Mouse (Mus musculus): Measurements from ENCODE around the gene Alox12b. TPM values are rescaled to one million over a fixed set of nuclear protein-coding genes. Genes with fewer than 3 reads are reported as not detected.

Gene Alox12b
- total RNA-seq, 1 experiment, result 0.22 TPM

GRCm38 (mm10) chr11:69169313-69169712, 12.5 kb downstream of the Alox12b start:
- H3K9me3 ChIP-seq (ENCODE audit: control insufficient read depth, insufficient read depth, low read depth, low read length), result no peaks in the 10 kb centered on the region
- H3K9ac ChIP-seq (ENCODE audit: insufficient read depth, low read depth, low read length, poor library complexity, severe bottlenecking), result no peak overlapping the region
- in situ Hi-C loops (cut with MboI; ENCODE audit: low sequenced_read_pairs in 2 of 2, unreplicated experiment in 2 of 2), result no loop called here
- H3K36me3 ChIP-seq (ENCODE audit: control insufficient read depth, insufficient read depth, low read length, poor library complexity, severe bottlenecking), result no peaks in the 10 kb centered on the region
- no peak overlapping the region for H3K27ac ChIP-seq (ENCODE audit: insufficient read depth, low read depth, low read length, poor library complexity, severe bottlenecking)
- no peak overlapping the region for H3K4me3 ChIP-seq (ENCODE audit: insufficient read depth in 1 of 2, low read depth in 1 of 2, low read length in 2 of 2, poor library complexity in 1 of 2, severe bottlenecking in 1 of 2)
- no peak for TF ChIP-seq HCFC1 (IDR thresholded peaks at IDR 0.05; ENCODE audit: borderline replicate concordance, insufficient read depth, low read length)
- no peak for TF ChIP-seq CHD2 (IDR thresholded peaks at IDR 0.05; ENCODE audit: low read depth, low read length)
- no peak for TF ChIP-seq ZNF384 (IDR thresholded peaks at IDR 0.05; ENCODE audit: low read depth, low read length)
- no peak for TF ChIP-seq MAFK (IDR thresholded peaks at IDR 0.05; ENCODE audit: insufficient read depth, low read depth, low read length)
- no peak for TF ChIP-seq ZC3H11A (IDR thresholded peaks at IDR 0.05; ENCODE audit: borderline replicate concordance, low read depth, low read length)
- no peak for DNase-seq (ENCODE audit: low read depth, low spot score)
- H3K4me1 ChIP-seq (ENCODE audit: control insufficient read depth in 2 of 2, insufficient read depth in 2 of 2, low read length in 2 of 2, poor library complexity in 1 of 2), result peaks cover 0 to 3% of the 10 kb centered on the region in 2 experiments; a peak in 2 of 4 replicates

- Histone ChIP-seq H3K4me1 (ENCODE audit: control insufficient read depth in 2 of 2, insufficient read depth in 2 of 2, low read length in 2 of 2, poor library complexity in 1 of 2) (peaks cover 0 to 3% of the 10 kb centered on the region in 2 experiments; a peak in 2 of 4 replicates), H3K36me3 (ENCODE audit: control insufficient read depth, insufficient read depth, low read length, poor library complexity, severe bottlenecking) (no peaks in the 10 kb centered on the region), H3K27ac (ENCODE audit: insufficient read depth, low read depth, low read length, poor library complexity, severe bottlenecking) (no peak overlapping the region), H3K9ac (ENCODE audit: insufficient read depth, low read depth, low read length, poor library complexity, severe bottlenecking) (no peak overlapping the region), H3K9me3 (ENCODE audit: control insufficient read depth, insufficient read depth, low read depth, low read length) (no peaks in the 10 kb centered on the region), H3K4me3 (ENCODE audit: insufficient read depth in 1 of 2, low read depth in 1 of 2, low read length in 2 of 2, poor library complexity in 1 of 2, severe bottlenecking in 1 of 2) (no peak overlapping the region)
- in situ Hi-C loops (cut with MboI; ENCODE audit: low sequenced_read_pairs in 2 of 2, unreplicated experiment in 2 of 2), result no loop called here
- DNase-seq (ENCODE audit: low read depth, low spot score), result peak; percentile 36
- TF ChIP-seq HCFC1 (IDR thresholded peaks at IDR 0.05; ENCODE audit: borderline replicate concordance, insufficient read depth, low read length) (no peak), CHD2 (IDR thresholded peaks at IDR 0.05; ENCODE audit: low read depth, low read length) (no peak), MAFK (IDR thresholded peaks at IDR 0.05; ENCODE audit: insufficient read depth, low read depth, low read length) (no peak), ZNF384 (IDR thresholded peaks at IDR 0.05; ENCODE audit: low read depth, low read length) (no peak), ZC3H11A (IDR thresholded peaks at IDR 0.05; ENCODE audit: borderline replicate concordance, low read depth, low read length) (no peak)
These were observed 14.8 kb downstream of the Alox12b start for GRCm38 (mm10) chr11:69171626-69172025.

GRCm38 (mm10) chr11:69172606-69173005, 15.8 kb downstream of the Alox12b start:
- no peaks in the 10 kb centered on the region for H3K4me1 ChIP-seq (ENCODE audit: control insufficient read depth in 2 of 2, insufficient read depth in 2 of 2, low read length in 2 of 2, poor library complexity in 1 of 2)
- H3K9ac ChIP-seq (ENCODE audit: insufficient read depth, low read depth, low read length, poor library complexity, severe bottlenecking), result no peak overlapping the region
- no peak for TF ChIP-seq ZNF384 (IDR thresholded peaks at IDR 0.05; ENCODE audit: low read depth, low read length)
- no peak for TF ChIP-seq MAFK (IDR thresholded peaks at IDR 0.05; ENCODE audit: insufficient read depth, low read depth, low read length)
- no peak for TF ChIP-seq CHD2 (IDR thresholded peaks at IDR 0.05; ENCODE audit: low read depth, low read length)
- no peak for TF ChIP-seq ZC3H11A (IDR thresholded peaks at IDR 0.05; ENCODE audit: borderline replicate concordance, low read depth, low read length)
- TF ChIP-seq HCFC1 (IDR thresholded peaks at IDR 0.05; ENCODE audit: borderline replicate concordance, insufficient read depth, low read length), result no peak
- in situ Hi-C loops (cut with MboI; ENCODE audit: low sequenced_read_pairs in 2 of 2, unreplicated experiment in 2 of 2), result no loop called here
- DNase-seq (ENCODE audit: low read depth, low spot score), result no peak
- no peaks in the 10 kb centered on the region for H3K36me3 ChIP-seq (ENCODE audit: control insufficient read depth, insufficient read depth, low read length, poor library complexity, severe bottlenecking)
- no peak overlapping the region for H3K4me3 ChIP-seq (ENCODE audit: insufficient read depth in 1 of 2, low read depth in 1 of 2, low read length in 2 of 2, poor library complexity in 1 of 2, severe bottlenecking in 1 of 2)
- no peak overlapping the region; the same call in 1 of the 2 replicates for H3K27ac ChIP-seq (ENCODE audit: insufficient read depth, low read depth, low read length, poor library complexity, severe bottlenecking)
- H3K9me3 ChIP-seq (ENCODE audit: control insufficient read depth, insufficient read depth, low read depth, low read length), result no peaks in the 10 kb centered on the region

GRCm38 (mm10) chr11:69174722-69175121, 17.9 kb downstream of the Alox12b start:
- no peak overlapping the region for H3K4me3 ChIP-seq (ENCODE audit: insufficient read depth in 1 of 2, low read depth in 1 of 2, low read length in 2 of 2, poor library complexity in 1 of 2, severe bottlenecking in 1 of 2)
- H3K9me3 ChIP-seq (ENCODE audit: control insufficient read depth, insufficient read depth, low read depth, low read length), result no peaks in the 10 kb centered on the region
- H3K9ac ChIP-seq (ENCODE audit: insufficient read depth, low read depth, low read length, poor library complexity, severe bottlenecking), result no peak overlapping the region
- TF ChIP-seq HCFC1 (IDR thresholded peaks at IDR 0.05; ENCODE audit: borderline replicate concordance, insufficient read depth, low read length) (no peak), ZC3H11A (IDR thresholded peaks at IDR 0.05; ENCODE audit: borderline replicate concordance, low read depth, low read length) (no peak), ZNF384 (IDR thresholded peaks at IDR 0.05; ENCODE audit: low read depth, low read length) (no peak), CHD2 (IDR thresholded peaks at IDR 0.05; ENCODE audit: low read depth, low read length) (no peak)
- H3K4me1 ChIP-seq (ENCODE audit: control insufficient read depth in 2 of 2, insufficient read depth in 2 of 2, low read length in 2 of 2, poor library complexity in 1 of 2), result no peaks in the 10 kb centered on the region
- in situ Hi-C loops (cut with MboI; ENCODE audit: low sequenced_read_pairs in 2 of 2, unreplicated experiment in 2 of 2), result no loop called here
- no peaks in the 10 kb centered on the region for H3K36me3 ChIP-seq (ENCODE audit: control insufficient read depth, insufficient read depth, low read length, poor library complexity, severe bottlenecking)
- DNase-seq (ENCODE audit: low read depth, low spot score), result no peak
- no peak overlapping the region for H3K27ac ChIP-seq (ENCODE audit: insufficient read depth, low read depth, low read length, poor library complexity, severe bottlenecking)

GRCm38 (mm10) chr11:69178525-69178924, 21.7 kb downstream of the Alox12b start:
- DNase-seq (ENCODE audit: low read depth, low spot score), result no peak
- H3K4me3 ChIP-seq (ENCODE audit: insufficient read depth in 1 of 2, low read depth in 1 of 2, low read length in 2 of 2, poor library complexity in 1 of 2, severe bottlenecking in 1 of 2), result no peak overlapping the region
- H3K9me3 ChIP-seq (ENCODE audit: control insufficient read depth, insufficient read depth, low read depth, low read length), result no peaks in the 10 kb centered on the region
- in situ Hi-C loops (cut with MboI; ENCODE audit: low sequenced_read_pairs in 2 of 2, unreplicated experiment in 2 of 2), result no loop called here
- TF ChIP-seq HCFC1 (IDR thresholded peaks at IDR 0.05; ENCODE audit: borderline replicate concordance, insufficient read depth, low read length) (no peak), ZNF384 (IDR thresholded peaks at IDR 0.05; ENCODE audit: low read depth, low read length) (no peak), ZC3H11A (IDR thresholded peaks at IDR 0.05; ENCODE audit: borderline replicate concordance, low read depth, low read length) (no peak), MAFK (IDR thresholded peaks at IDR 0.05; ENCODE audit: insufficient read depth, low read depth, low read length) (no peak), CHD2 (IDR thresholded peaks at IDR 0.05; ENCODE audit: low read depth, low read length) (no peak)
- H3K9ac ChIP-seq (ENCODE audit: insufficient read depth, low read depth, low read length, poor library complexity, severe bottlenecking), result no peak overlapping the region
- H3K27ac ChIP-seq (ENCODE audit: insufficient read depth, low read depth, low read length, poor library complexity, severe bottlenecking), result no peak overlapping the region
- no peaks in the 10 kb centered on the region for H3K36me3 ChIP-seq (ENCODE audit: control insufficient read depth, insufficient read depth, low read length, poor library complexity, severe bottlenecking)
- no peaks in the 10 kb centered on the region for H3K4me1 ChIP-seq (ENCODE audit: control insufficient read depth in 2 of 2, insufficient read depth in 2 of 2, low read length in 2 of 2, poor library complexity in 1 of 2)
